In genomic region chr7:4657521-4658127, GRCm38 (mm10) we compare ENCODE assay signal across 8 mouse cellular contexts. TPM values are rescaled to one million over a fixed set of nuclear protein-coding genes. Genes with fewer than 3 reads are reported as not detected.
A peak's percentile ranks its signal among the peaks of the same experiment; 100 is the strongest.
DNase-seq lines count a peak whose midpoint lies in the region; ATAC-seq lines count a peak whose summit lies in the region.

No protein-coding gene starts in this region.

- H3K4me3 ChIP-seq in embryonic facial prominence, embryonic 11.5 days (ENCODE audit: low read depth, low read length): peak overlapping the region; percentile 92
- H3K4me3 ChIP-seq in hindbrain, embryonic 11.5 days (ENCODE audit: low read depth, low read length): peak overlapping the region; percentile 85
- H3K4me3 ChIP-seq in limb, embryonic 15.5 days: peak overlapping the region; percentile 82
- H3K4me3 ChIP-seq in neural tube, embryonic 12.5 days: peak overlapping the region; percentile 88

- ATAC-seq in embryonic facial prominence, embryonic 11.5 days (replicated peaks; ENCODE audit: insufficient number of reproducible peaks, low FRiP score, low TSS enrichment, low read depth): no peak
- no peak for ATAC-seq in hindbrain, embryonic 11.5 days (ENCODE audit: low FRiP score)
- no peak for ATAC-seq in limb, embryonic 15.5 days (ENCODE audit: insufficient number of reproducible peaks, low FRiP score, low TSS enrichment, low read depth)
- ATAC-seq in neural tube, embryonic 12.5 days (ENCODE audit: low FRiP score, low read depth): no peak

- no peak overlapping the region for H3K27ac ChIP-seq in embryonic facial prominence, embryonic 11.5 days (replicated peaks; ENCODE audit: low read depth, low read length)
- no peak overlapping the region for H3K27ac ChIP-seq in hindbrain, embryonic 11.5 days (ENCODE audit: low read depth, low read length)
- H3K27ac ChIP-seq in limb, embryonic 15.5 days: peak overlapping the region; percentile 97
- H3K27ac ChIP-seq in neural tube, embryonic 12.5 days: no peak overlapping the region

- DNase-seq in lung, adult 18-20 months: peak; percentile 49 to 71
- no peak for DNase-seq in lung, postnatal 10 days
- no peak for DNase-seq in embryonic facial prominence, embryonic 11.5 days (ENCODE audit: low spot score)
- no peak for DNase-seq in hindbrain, embryonic 11.5 days (ENCODE audit: low spot score)
- no peak for DNase-seq in ovary, postnatal 36 days (ENCODE audit: low spot score)
- no peak for DNase-seq in urinary bladder, postnatal 14 days (ENCODE audit: low spot score)

- no peaks in the 10 kb centered on the region for H3K9me3 ChIP-seq in embryonic facial prominence, embryonic 11.5 days (replicated peaks; ENCODE audit: control insufficient read depth, low read length)
- H3K9me3 ChIP-seq in hindbrain, embryonic 11.5 days (ENCODE audit: control insufficient read depth, low read length): no peaks in the 10 kb centered on the region
- no peaks in the 10 kb centered on the region for H3K9me3 ChIP-seq in limb, embryonic 15.5 days
- no peaks in the 10 kb centered on the region for H3K9me3 ChIP-seq in neural tube, embryonic 12.5 days

- 59% methylated on average over 9 of the region's 9 CpGs for WGBS in embryonic facial prominence, embryonic 11.5 days
- 57% methylated on average over 9 of the region's 9 CpGs for WGBS in hindbrain, embryonic 11.5 days
- WGBS in limb, embryonic 15.5 days: 42% methylated on average over 9 of the region's 9 CpGs
- WGBS in neural tube, embryonic 12.5 days: 61% methylated on average over 9 of the region's 9 CpGs

- no peaks in the 10 kb centered on the region for H3K36me3 ChIP-seq in embryonic facial prominence, embryonic 11.5 days (replicated peaks; ENCODE audit: control insufficient read depth, insufficient read depth, low read depth, low read length)
- no peaks in the 10 kb centered on the region for H3K36me3 ChIP-seq in hindbrain, embryonic 11.5 days (ENCODE audit: control insufficient read depth, insufficient read depth, low read length)
- H3K36me3 ChIP-seq in limb, embryonic 15.5 days: peaks cover 4% of the 10 kb centered on the region
- H3K36me3 ChIP-seq in neural tube, embryonic 12.5 days: peaks cover 8% of the 10 kb centered on the region

- no peaks in the 10 kb centered on the region for H3K27me3 ChIP-seq in embryonic facial prominence, embryonic 11.5 days (ENCODE audit: control insufficient read depth, insufficient read depth, low read length)
- no peaks in the 10 kb centered on the region for H3K27me3 ChIP-seq in hindbrain, embryonic 11.5 days (ENCODE audit: control insufficient read depth, insufficient read depth, low read length)
- H3K27me3 ChIP-seq in limb, embryonic 15.5 days: no peaks in the 10 kb centered on the region
- no peaks in the 10 kb centered on the region for H3K27me3 ChIP-seq in neural tube, embryonic 12.5 days (replicated peaks)

- H3K4me1 ChIP-seq in embryonic facial prominence, embryonic 11.5 days (ENCODE audit: control insufficient read depth, insufficient read depth, low read length): peaks cover 7% of the 10 kb centered on the region
- H3K4me1 ChIP-seq in hindbrain, embryonic 11.5 days (replicated peaks; ENCODE audit: control insufficient read depth, insufficient read depth, low read length): peaks cover 8% of the 10 kb centered on the region
- H3K4me1 ChIP-seq in limb, embryonic 15.5 days: peaks cover 43% of the 10 kb centered on the region
- peaks cover 32% of the 10 kb centered on the region for H3K4me1 ChIP-seq in neural tube, embryonic 12.5 days

- H3K4me2 ChIP-seq in embryonic facial prominence, embryonic 11.5 days (ENCODE audit: low read depth, low read length): peak overlapping the region; percentile 92
- peak overlapping the region; percentile 91 for H3K4me2 ChIP-seq in hindbrain, embryonic 11.5 days (replicated peaks; ENCODE audit: low read depth, low read length)
- peak overlapping the region; percentile 78 for H3K4me2 ChIP-seq in limb, embryonic 15.5 days
- H3K4me2 ChIP-seq in neural tube, embryonic 12.5 days (replicated peaks): peak overlapping the region; percentile 97

- H3K9ac ChIP-seq in embryonic facial prominence, embryonic 11.5 days (replicated peaks; ENCODE audit: low read length): peak overlapping the region; percentile 92
- peak overlapping the region; percentile 89 for H3K9ac ChIP-seq in hindbrain, embryonic 11.5 days (ENCODE audit: low read depth, low read length)
- peak overlapping the region; percentile 92 for H3K9ac ChIP-seq in limb, embryonic 15.5 days
- peak overlapping the region; percentile 91 for H3K9ac ChIP-seq in neural tube, embryonic 12.5 days

RNA-seq across cellular contexts. Expression of gene Ppp6r1, which starts 1.2 kb away (rescaled TPM):
- polyA plus RNA-seq in embryonic facial prominence, embryonic 11.5 days (2014; fragmentation: Nextera tagmentation; extraction: Ambion mirVana): 4.9 and 5.0 TPM in 2 replicates
- polyA plus RNA-seq in hindbrain, embryonic 11.5 days (2014; fragmentation: Nextera tagmentation; extraction: Ambion mirVana): 6.0 and 8.1 TPM in 2 replicates
- polyA plus RNA-seq in limb, embryonic 15.5 days (2015; fragmentation: Nextera tagmentation; extraction: Ambion mirVana): 6.4 and 7.0 TPM in 2 replicates
- 11.1 and 13.9 TPM in 2 replicates for polyA plus RNA-seq in neural tube, embryonic 12.5 days (2016; fragmentation: Nextera tagmentation; extraction: Ambion mirVana)

RNA-seq across cellular contexts. Expression of gene Tmem86b, which starts 26.4 kb away (rescaled TPM):
- 0.63 and 2.5 TPM in 2 replicates for polyA plus RNA-seq in embryonic facial prominence, embryonic 11.5 days (2014; fragmentation: Nextera tagmentation; extraction: Ambion mirVana)
- polyA plus RNA-seq in hindbrain, embryonic 11.5 days (2014; fragmentation: Nextera tagmentation; extraction: Ambion mirVana): 3.2 and 3.3 TPM in 2 replicates
- 0.52 and 0.99 TPM in 2 replicates for polyA plus RNA-seq in limb, embryonic 15.5 days (2015; fragmentation: Nextera tagmentation; extraction: Ambion mirVana)
- polyA plus RNA-seq in neural tube, embryonic 12.5 days (2016; fragmentation: Nextera tagmentation; extraction: Ambion mirVana): 3.5 and 4.0 TPM in 2 replicates

RNA-seq across cellular contexts. Expression of gene Hspbp1, which starts 27.2 kb away (rescaled TPM):
- 102 and 104 TPM in 2 replicates for polyA plus RNA-seq in embryonic facial prominence, embryonic 11.5 days (2014; fragmentation: Nextera tagmentation; extraction: Ambion mirVana)
- 112 and 114 TPM in 2 replicates for polyA plus RNA-seq in hindbrain, embryonic 11.5 days (2014; fragmentation: Nextera tagmentation; extraction: Ambion mirVana)
- 81.3 and 85.8 TPM in 2 replicates for polyA plus RNA-seq in limb, embryonic 15.5 days (2015; fragmentation: Nextera tagmentation; extraction: Ambion mirVana)
- 119 and 122 TPM in 2 replicates for polyA plus RNA-seq in neural tube, embryonic 12.5 days (2016; fragmentation: Nextera tagmentation; extraction: Ambion mirVana)

RNA-seq across cellular contexts. Expression of gene Brsk1, which starts 32.8 kb away (rescaled TPM):
- 2.1 and 2.3 TPM in 2 replicates for polyA plus RNA-seq in embryonic facial prominence, embryonic 11.5 days (2014; fragmentation: Nextera tagmentation; extraction: Ambion mirVana)
- polyA plus RNA-seq in hindbrain, embryonic 11.5 days (2014; fragmentation: Nextera tagmentation; extraction: Ambion mirVana): 3.1 and 5.1 TPM in 2 replicates
- 1.00 and 1.2 TPM in 2 replicates for polyA plus RNA-seq in limb, embryonic 15.5 days (2015; fragmentation: Nextera tagmentation; extraction: Ambion mirVana)
- polyA plus RNA-seq in neural tube, embryonic 12.5 days (2016; fragmentation: Nextera tagmentation; extraction: Ambion mirVana): 5.0 and 5.5 TPM in 2 replicates

RNA-seq across cellular contexts. Expression of gene Ptprh, which starts 53.8 kb away (rescaled TPM):
- not detected in 2 replicates for polyA plus RNA-seq in embryonic facial prominence, embryonic 11.5 days (2014; fragmentation: Nextera tagmentation; extraction: Ambion mirVana)
- polyA plus RNA-seq in hindbrain, embryonic 11.5 days (2014; fragmentation: Nextera tagmentation; extraction: Ambion mirVana): 0.11 TPM in 1 of 2 replicates, not detected in the other
- polyA plus RNA-seq in limb, embryonic 15.5 days (2015; fragmentation: Nextera tagmentation; extraction: Ambion mirVana): not detected in 2 replicates
- not detected in 2 replicates for polyA plus RNA-seq in neural tube, embryonic 12.5 days (2016; fragmentation: Nextera tagmentation; extraction: Ambion mirVana)

Comparison
In these comparisons a context has a peak if more than half of its experiments do, and no peak if none do; other contexts are left out.
1. DNase-seq: peak in lung, adult 18-20 months (2 of 2); none in lung, postnatal 10 days (single experiment), embryonic facial prominence, embryonic 11.5 days (single experiment), hindbrain, embryonic 11.5 days (single experiment), ovary, postnatal 36 days (single experiment) and urinary bladder, postnatal 14 days (single experiment).
2. Peak in every context shown above with its lines, with median percentiles within 50 percentile points of each other: H3K4me2 ChIP-seq, H3K4me3 ChIP-seq and H3K9ac ChIP-seq.